Mouse (Mus musculus): ENCODE data around the gene Olfr353.

Olfr353 gene

GRCm38 (mm10) chr2:36892836-36893235 lies at the start of gene Olfr353:
Gene Olfr353 (minus strand): TSS chr2:36892936.
- no peak for DNase-seq (ENCODE audit: low spot score)

DNA sequence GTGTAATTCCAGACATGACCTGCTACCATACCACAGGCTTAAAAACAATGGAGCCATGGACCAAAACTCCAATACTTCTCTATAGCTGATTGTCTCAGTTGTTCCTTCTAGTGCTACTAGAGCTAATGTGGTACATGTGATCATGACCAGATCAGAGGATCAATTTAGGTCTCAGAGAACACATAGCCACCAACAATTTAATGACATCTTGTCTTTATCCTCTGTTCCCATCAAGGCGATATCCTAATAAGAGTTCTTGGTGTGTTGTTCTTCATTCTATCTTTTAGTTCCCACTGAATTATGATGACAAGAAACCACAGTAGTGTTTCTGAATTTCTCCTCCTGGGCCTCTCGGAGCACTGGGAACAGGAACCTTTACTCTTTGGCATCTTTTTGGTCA lies 44.1 kb upstream of the Olfr353 start, which contains the start of gene Olfr356:
Gene Olfr356, plus strand, starts transcription at position 301 of the 400 bp plus-strand sequence.
- DNase-seq (ENCODE audit: low spot score) = no peak

DNA sequence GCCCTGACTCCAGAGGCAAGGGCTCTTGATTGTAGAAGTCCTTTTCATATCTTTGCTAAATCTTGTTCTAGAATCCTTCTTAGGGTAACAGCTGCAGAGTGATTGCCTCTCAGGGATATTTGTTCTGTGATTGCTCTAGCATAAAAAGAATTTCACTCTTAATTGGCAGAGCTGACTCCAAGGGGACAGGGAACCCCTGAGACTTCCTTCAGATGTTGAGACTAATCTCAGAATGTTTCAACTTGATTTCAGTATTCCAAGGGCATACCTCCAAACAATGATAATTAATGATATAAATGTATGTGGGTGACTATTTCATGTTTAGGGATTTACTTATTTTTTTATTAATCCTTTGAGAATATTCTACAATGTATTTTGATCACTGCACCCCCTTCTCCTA lies 36.1 kb upstream of the Olfr353 start, which contains the start of gene Olfr355:
Gene Olfr355, minus strand, starts transcription at position 101 of the 400 bp plus-strand sequence.
- DNase-seq (ENCODE audit: low spot score) = no peak

GRCm38 (mm10) chr2:36905380-36905779 lies 12.6 kb upstream of the Olfr353 start, which contains the start of gene Olfr354:
Gene Olfr354 (plus strand): TSS chr2:36905680.
- no peak for DNase-seq (ENCODE audit: low spot score)

- DNase-seq (ENCODE audit: low spot score) = no peak
These were observed 4.4 kb upstream of the Olfr353 start for GRCm38 (mm10) chr2:36897114-36897513.

- no peak for DNase-seq (ENCODE audit: low spot score)
These were observed 24.6 kb downstream of the Olfr353 start, which contains the start of gene Olfr352 for GRCm38 (mm10) chr2:36868160-36868559. Gene Olfr352 (plus strand): TSS chr2:36868460.

DNA sequence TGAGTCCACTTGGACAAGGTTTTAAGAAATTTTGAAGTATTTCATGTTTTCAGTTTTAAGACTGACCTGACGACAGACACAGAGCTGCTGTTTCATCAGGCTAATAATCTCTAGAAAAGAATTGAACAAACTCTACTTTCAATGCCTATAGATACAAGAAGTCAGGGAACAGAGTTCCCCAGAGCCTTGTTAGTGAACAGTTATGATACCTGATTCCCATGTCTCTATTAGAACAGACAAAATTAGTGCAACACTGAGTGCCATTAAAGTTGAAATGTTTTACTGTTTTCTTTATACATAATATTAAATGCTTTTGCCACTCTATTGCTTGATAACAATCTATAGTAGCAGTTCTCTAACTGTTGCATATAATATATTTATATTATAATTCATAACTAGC lies 30.2 kb downstream of the Olfr353 start, which contains the start of gene Olfr351:
Gene Olfr351, minus strand, starts transcription at position 101 of the 400 bp plus-strand sequence.
- no peak for DNase-seq (ENCODE audit: low spot score)

- no peak for DNase-seq (ENCODE audit: low spot score)
These were observed 46.7 kb downstream of the Olfr353 start, which contains the start of gene Olfr350 for GRCm38 (mm10) chr2:36846010-36846409. Gene Olfr350 (plus strand): TSS chr2:36846310.

Data from urinary bladder, postnatal 25 days (tissue).